Mouse (Mus musculus) left cerebral cortex, postnatal 36 days (tissue): ENCODE measurements around the gene Mpnd. TPM values are rescaled to one million over a fixed set of nuclear protein-coding genes. Genes with fewer than 3 reads are reported as not detected.
A peak's percentile ranks its signal among the peaks of the same experiment; 100 is the strongest.

Experiments
- DNase-seq, 2 experiments: peaks; one replicate each; pipeline ENCODE4 v3.0.0; 2021 to 2022; ENCODE audit warnings: low spot score in 2 of 2, mixed read lengths in 1 of 2
- intact Hi-C: fragments of 180-260 bp; cut with DNase I; formaldehyde crosslinking; loops from one replicate; pipeline ENCODE4 v1.15.1; 2025
- total RNA-seq, 2 experiments: library from RNA; stranded (reverse); gene quantifications; 2 replicates each; pipeline ENCODE4 v1.2.3; 2021

Mpnd gene
- 100 to 1,000 TPM in 1 of 2 experiments, 10 to 100 TPM in 1; 92.7 to 105 TPM for total RNA-seq

DNA sequence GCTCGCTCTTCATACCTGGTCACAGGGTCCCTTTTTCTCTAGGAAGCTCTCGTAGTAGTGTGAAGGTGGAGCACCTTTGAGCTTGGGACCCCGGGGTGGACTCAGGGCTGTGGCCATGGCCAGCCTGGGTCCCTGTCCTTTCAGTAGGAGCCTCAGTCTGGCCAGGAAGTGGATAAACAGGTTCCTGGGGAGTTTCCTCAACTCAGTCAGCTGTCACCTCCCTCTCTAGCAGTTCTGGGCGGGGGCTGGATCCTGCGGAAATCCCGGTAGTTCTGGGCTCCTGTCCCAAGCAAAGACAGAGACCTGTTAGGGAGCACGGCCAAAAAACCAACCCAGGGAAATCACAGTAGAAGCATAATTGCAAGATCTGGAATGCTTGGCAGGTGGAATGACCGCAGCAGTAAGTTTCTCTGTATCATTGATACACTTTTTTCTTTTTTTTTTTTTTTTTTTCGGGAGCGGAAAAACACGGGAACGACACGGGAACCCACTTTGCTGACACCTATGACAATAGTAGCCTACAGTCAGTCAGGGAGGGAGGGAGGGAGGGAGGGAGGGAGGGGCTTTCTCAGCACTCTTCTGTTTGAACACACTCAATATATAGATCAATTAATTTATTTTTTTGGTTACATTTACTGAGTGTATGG, at the start of gene Mpnd, which contains the start of gene Stap2:
TSS of gene Mpnd (plus strand) at position 297 of the 647 bp plus-strand sequence.
TSS of gene Stap2 (minus strand) at position 170 of the 647 bp plus-strand sequence.
- intact Hi-C loops = no loop called here
- DNase-seq = no peak

- peak; percentile 79 to 87 for DNase-seq
- intact Hi-C loops = no loop called here
These were observed 49.4 kb upstream of the Mpnd start for GRCm38 (mm10) chr17:55956129-55956528.

GRCm38 (mm10) chr17:55956591-55956990, 48.9 kb upstream of the Mpnd start:
- no peak for DNase-seq
- intact Hi-C loops = no loop called here

GRCm38 (mm10) chr17:55957168-55957567, 48.3 kb upstream of the Mpnd start:
- DNase-seq = peak in 1 of 2 experiments; percentile 56
- intact Hi-C loops = no loop called here

DNA sequence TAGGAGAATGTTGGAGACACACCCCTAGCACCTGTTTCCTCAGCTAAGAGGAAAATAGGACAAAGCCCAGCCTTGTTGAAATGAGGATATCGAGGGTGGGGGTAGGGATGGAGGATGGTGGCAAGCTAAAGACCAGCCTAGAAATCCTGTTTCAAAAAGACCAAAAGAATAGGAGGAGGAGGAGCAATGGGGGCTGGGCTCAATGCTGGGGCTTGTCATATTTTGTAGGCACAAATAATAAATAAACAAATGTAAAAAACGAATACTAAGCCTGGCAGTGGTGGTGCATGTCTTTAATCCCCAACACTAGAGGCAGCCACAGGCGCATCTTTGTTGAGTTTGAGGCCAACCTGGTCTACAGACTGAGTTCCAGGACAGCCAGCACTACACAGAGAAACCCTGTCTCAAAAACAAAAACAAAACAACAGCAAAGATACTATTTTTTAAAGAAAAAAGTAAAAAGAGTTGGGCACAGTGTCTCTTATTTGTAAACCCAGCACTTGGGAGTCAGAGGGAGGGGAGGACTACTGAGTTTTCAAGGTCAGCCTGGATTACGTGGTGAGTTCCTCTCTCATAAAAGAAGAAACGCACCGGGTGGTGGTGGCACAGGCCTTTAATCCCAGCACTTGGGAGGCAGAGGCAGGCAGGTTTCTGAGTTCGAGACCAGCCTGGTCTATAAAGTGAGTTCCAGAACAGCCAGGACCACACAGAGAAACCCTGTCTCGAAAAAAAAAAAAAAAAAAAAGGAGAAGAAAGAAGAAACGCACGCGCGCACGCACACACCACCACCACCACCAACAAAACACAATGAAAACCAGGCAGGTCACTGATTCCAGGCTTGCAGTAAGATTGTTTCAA, 47.6 kb upstream of the Mpnd start:
- no peak for DNase-seq
- intact Hi-C loops = loop anchor here (2.0 kb wide), 2 partner anchors 51 to 65 kb away; partner anchors contain the start of gene Zfp959

- no peak for DNase-seq
- intact Hi-C loops = loop anchor here (2.0 kb wide), 2 partner anchors 50 to 66 kb away; partner anchors contain the start of gene Zfp959
These were observed 47.0 kb upstream of the Mpnd start for GRCm38 (mm10) chr17:55958584-55958886.

DNA sequence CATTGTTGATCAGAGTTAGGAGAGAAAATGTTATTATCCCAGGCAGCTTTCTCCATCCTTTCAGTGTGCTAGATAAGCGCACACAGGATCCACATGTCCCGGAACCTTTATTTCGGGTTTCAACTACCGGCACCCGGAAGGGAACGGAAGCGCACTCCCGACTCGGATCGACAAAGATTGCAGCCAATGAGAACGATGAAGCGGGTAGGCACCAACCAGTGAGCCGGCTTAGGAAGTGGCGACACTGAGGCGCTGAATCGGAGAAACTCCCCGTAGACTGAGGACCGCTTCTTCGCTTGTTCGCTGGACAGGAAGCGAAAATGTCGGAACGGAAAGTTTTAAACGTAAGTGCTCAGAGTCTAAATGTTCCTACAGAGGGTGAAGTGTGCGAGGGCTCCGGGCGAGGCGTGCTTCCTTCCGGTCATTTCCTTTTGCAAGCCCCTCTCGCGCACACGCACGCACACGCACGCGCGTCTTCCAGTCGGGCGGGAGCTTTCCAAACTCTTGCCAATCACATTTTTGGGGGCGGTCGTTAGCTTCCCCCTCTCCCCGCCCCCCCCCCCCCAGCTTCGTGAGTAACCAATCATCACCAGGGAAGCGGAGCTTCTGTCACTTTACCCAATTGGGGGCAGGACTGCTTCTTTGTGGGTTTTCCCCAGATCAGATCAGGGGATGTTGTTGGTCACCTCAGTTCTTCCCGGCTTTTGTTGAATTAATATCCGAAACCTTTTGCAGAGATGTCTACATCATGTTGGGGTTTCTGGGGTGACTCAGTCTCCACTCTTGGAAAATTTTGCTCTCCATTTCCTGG, 46.4 kb upstream of the Mpnd start, which contains the start of gene Yju2:
TSS of gene Yju2 (plus strand) at position 182 of the 811 bp plus-strand sequence.
- intact Hi-C loops = loop anchor here (2.0 kb wide), 2 partner anchors 50 to 66 kb away; partner anchors contain the start of gene Zfp959
- peak; percentile 95 to 97 for DNase-seq

DNA sequence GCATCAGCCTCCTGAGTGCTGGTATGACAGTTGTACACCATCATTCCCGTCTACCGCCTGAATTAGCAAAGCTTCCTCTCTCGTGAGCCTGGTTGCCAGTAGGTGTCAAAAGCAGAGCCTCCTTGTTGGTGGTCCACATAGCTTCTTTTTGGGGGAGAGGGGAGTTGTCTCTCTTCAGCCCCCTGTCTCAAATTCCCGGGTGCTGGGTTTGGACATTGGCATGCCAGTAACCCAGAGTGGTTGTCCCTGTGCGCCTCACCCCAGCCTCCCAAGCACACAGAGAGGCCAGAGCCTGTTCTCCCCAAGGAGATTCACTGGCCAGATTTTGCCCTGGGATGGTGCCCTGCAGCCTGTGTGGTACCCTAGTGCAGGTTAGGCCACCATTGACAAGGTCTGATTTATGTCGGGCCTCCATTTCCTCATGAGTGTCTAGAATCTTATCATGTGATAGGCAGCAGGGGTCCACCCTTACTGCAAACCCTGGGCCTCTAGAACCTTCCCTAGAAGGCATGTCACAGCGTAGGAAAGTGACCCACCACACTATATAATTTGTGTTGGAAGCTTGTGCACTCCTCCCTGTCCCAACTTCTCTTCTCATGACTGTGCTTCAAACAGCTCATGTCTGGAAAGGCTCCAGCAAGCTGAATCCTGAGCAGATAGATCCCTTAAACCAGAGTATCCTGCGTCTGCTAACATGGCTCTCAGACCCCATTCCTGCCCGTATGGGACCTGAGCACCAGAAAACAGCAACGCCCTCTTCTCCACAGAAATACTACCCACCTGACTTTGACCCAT, 45.4 kb upstream of the Mpnd start:
- DNase-seq = no peak
- intact Hi-C loops = loop anchor here (2.0 kb wide), 2 partner anchors 49 to 67 kb away; partner anchors contain the start of gene Zfp959

- DNase-seq = no peak
- intact Hi-C loops = no loop called here
These were observed 44.7 kb upstream of the Mpnd start for GRCm38 (mm10) chr17:55960791-55961190.

DNA sequence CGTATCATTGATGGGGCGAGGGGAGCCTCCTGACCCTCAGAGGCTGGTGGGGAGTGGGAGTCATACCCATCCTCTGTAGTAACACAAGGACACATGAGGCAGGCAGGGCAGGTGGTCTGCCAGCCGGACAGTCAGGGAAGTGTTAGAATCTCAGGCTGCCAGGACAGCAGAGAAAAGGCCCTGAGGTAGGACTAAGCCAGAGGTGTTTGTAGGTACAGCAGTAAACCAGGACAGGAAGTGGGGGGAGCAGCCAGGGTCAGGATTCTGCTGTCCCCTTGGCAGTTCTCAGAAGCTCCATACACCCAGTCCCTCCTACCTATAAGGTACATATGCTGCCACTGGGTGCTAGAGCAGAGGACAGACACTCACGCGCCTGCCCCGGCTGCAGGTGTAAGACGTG, 43.9 kb upstream of the Mpnd start:
- intact Hi-C loops = no loop called here
- DNase-seq = no peak

DNA sequence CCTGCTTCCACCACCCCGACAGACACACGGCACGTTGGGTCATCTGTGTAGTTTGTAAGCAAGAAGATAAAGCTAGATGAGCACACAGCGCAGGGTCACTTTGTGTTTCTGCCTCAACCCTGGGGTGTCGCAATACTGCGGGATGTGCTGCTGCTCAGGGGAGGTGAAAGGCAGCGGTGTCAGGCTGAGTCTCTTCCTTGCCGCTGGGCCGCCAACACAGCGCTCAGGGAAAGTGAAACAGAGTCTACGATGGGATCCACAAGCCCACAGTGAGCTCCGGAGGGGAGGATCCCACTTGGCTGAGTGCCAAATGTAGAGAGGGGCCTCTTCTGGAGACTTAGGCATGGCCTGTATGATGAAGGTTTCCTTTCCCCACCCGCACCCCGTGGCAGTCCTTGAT, 42.3 kb upstream of the Mpnd start:
- DNase-seq = no peak
- intact Hi-C loops = no loop called here

DNA sequence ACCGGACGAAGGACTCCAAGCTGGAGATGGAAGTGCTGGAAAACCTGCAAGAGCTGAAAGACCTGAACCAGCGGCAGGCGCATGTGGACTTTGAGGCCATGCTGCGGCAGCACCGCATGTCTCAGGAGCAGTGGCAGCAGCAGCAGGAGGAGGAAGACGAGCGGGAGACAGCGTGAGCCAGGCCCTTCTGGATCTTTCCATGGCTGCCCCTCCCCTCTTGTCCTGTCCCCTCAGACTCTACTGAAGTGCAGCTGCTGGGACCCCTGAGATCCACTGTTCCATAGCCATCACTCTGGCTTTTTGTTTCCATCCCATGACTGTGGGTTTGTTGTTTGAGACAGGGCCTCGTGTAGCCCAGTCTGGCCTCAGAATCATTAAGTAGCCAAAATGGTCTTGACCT, 41.0 kb upstream of the Mpnd start:
- no peak for DNase-seq
- intact Hi-C loops = no loop called here

- no peak for DNase-seq
- intact Hi-C loops = no loop called here
These were observed 40.5 kb upstream of the Mpnd start for GRCm38 (mm10) chr17:55964996-55965395.

DNA sequence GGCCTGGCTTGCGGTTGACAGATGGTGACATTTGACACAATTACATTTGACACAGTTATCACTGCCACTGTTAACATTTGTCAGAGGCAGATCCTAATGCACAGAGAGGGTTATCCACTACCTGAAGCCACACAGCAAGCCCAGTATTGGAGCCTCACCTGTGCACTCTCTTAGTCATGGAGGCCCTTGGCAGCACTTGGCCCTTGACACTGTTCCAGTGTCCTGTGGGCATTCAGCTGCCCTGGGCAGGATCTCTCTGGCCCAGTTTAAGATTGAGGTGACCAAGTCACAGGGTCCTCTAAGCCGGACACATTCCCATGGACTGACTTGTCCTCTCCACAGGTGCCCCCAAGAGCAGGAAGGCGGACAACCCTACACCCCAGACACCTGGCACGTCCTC, 38.3 kb upstream of the Mpnd start:
- DNase-seq = no peak
- intact Hi-C loops = no loop called here

GRCm38 (mm10) chr17:55968210-55968609, 37.3 kb upstream of the Mpnd start:
- intact Hi-C loops = no loop called here
- DNase-seq = no peak

GRCm38 (mm10) chr17:55969560-55969959, 36.0 kb upstream of the Mpnd start:
- DNase-seq = no peak
- intact Hi-C loops = no loop called here

GRCm38 (mm10) chr17:55969966-55970891, 35.3 kb upstream of the Mpnd start, which contains the start of gene Shd:
Gene Shd (plus strand): TSS chr17:55970467.
- intact Hi-C loops = no loop called here

GRCm38 (mm10) chr17:55971453-55971852, 34.1 kb upstream of the Mpnd start:
- intact Hi-C loops = no loop called here

More at GRCm38 (mm10) chr17:55969966-55970891, 35.3 kb upstream of the Mpnd start, which contains the start of gene Shd:
- peak; percentile 44 to 53 for DNase-seq

More at GRCm38 (mm10) chr17:55971453-55971852, 34.1 kb upstream of the Mpnd start:
- DNase-seq = no peak
